Mouse (Mus musculus): ENCODE measurements around the gene Vstm4.

GRCm38 (mm10) chr14:32859831-32860569 is 3.4 kb downstream of the Vstm4 start:
- no peak for TF ChIP-seq CTCF (IDR thresholded peaks at IDR 0.05; ENCODE audit: low read depth, low read length)
- no peak for TF ChIP-seq POLR2A (IDR thresholded peaks at IDR 0.05; ENCODE audit: borderline replicate concordance, low read depth, low read length)
